Mouse (Mus musculus): ENCODE results near the gene Rbm28.
A peak's percentile ranks its signal among the peaks of the same experiment; 100 is the strongest.

The Rbm28 gene

GRCm38 (mm10) chr6:29164314-29165244 lies at the start of gene Rbm28:
Rbm28 (minus strand) TSS chr6:29165006.
- DNase-seq = peak; percentile 90

- peak; percentile 54 to 83 for DNase-seq
Measured at GRCm38 (mm10) chr6:29214245-29214644, 49.4 kb upstream of the Rbm28 start.

- DNase-seq = no peak
Measured at GRCm38 (mm10) chr6:29213436-29213835, 48.6 kb upstream of the Rbm28 start.

GRCm38 (mm10) chr6:29211806-29212492 lies 47.1 kb upstream of the Rbm28 start:
- DNase-seq = peak; percentile 77 to 88

GRCm38 (mm10) chr6:29211146-29211545 lies 46.3 kb upstream of the Rbm28 start:
- DNase-seq = peak in 1 of 2 experiments; percentile 36

- DNase-seq = no peak
Measured at GRCm38 (mm10) chr6:29210231-29210936, 45.6 kb upstream of the Rbm28 start.

GRCm38 (mm10) chr6:29208178-29208577 lies 43.4 kb upstream of the Rbm28 start:
- peak in 1 of 2 experiments; percentile 31 for DNase-seq

GRCm38 (mm10) chr6:29207017-29207416 lies 42.2 kb upstream of the Rbm28 start:
- no peak for DNase-seq

- peak in 1 of 2 experiments; percentile 0 for DNase-seq
Measured at GRCm38 (mm10) chr6:29206006-29206405, 41.2 kb upstream of the Rbm28 start.

- peak; percentile 56 to 70 for DNase-seq
Measured at GRCm38 (mm10) chr6:29204932-29205614, 40.3 kb upstream of the Rbm28 start.

- DNase-seq = peak in 1 of 2 experiments; percentile 1
Measured at GRCm38 (mm10) chr6:29203861-29204585, 39.2 kb upstream of the Rbm28 start.

GRCm38 (mm10) chr6:29203096-29203495 lies 38.3 kb upstream of the Rbm28 start:
- DNase-seq = no peak

GRCm38 (mm10) chr6:29201988-29202387 lies 37.2 kb upstream of the Rbm28 start:
- DNase-seq = peak in 1 of 2 experiments; percentile 0

- no peak for DNase-seq
Measured at GRCm38 (mm10) chr6:29201341-29201740, 36.5 kb upstream of the Rbm28 start.

GRCm38 (mm10) chr6:29200496-29200895 lies 35.7 kb upstream of the Rbm28 start:
- DNase-seq = no peak

- no peak for DNase-seq
Measured at GRCm38 (mm10) chr6:29199223-29199855, 34.5 kb upstream of the Rbm28 start.

- DNase-seq = peak; percentile 92 to 96
Measured at GRCm38 (mm10) chr6:29198309-29199222, 33.8 kb upstream of the Rbm28 start.

GRCm38 (mm10) chr6:29195846-29196698 lies 31.3 kb upstream of the Rbm28 start:
- DNase-seq = peak; percentile 45 to 72

GRCm38 (mm10) chr6:29195146-29195545 lies 30.3 kb upstream of the Rbm28 start:
- DNase-seq = no peak

Data from kidney, postnatal 25 days (tissue).